Mouse (Mus musculus) embryo, embryonic 11 days (tissue): Measurements from ENCODE around the gene Mdm1.
"Not testable (repeated sequence)": the region's sequence is repeated elsewhere in the genome, so short reads cannot be mapped to it uniquely, and the experiment has no call there.

ENCODE experiments used
- DNase-seq: peaks from one replicate; pipeline ENCODE4 v3.0.0-alpha.2; 2015

Gene Mdm1

GRCm38 (mm10) chr10:118125236-118125635, 16.4 kb upstream of the Mdm1 start:
- no peak for DNase-seq

DNA sequence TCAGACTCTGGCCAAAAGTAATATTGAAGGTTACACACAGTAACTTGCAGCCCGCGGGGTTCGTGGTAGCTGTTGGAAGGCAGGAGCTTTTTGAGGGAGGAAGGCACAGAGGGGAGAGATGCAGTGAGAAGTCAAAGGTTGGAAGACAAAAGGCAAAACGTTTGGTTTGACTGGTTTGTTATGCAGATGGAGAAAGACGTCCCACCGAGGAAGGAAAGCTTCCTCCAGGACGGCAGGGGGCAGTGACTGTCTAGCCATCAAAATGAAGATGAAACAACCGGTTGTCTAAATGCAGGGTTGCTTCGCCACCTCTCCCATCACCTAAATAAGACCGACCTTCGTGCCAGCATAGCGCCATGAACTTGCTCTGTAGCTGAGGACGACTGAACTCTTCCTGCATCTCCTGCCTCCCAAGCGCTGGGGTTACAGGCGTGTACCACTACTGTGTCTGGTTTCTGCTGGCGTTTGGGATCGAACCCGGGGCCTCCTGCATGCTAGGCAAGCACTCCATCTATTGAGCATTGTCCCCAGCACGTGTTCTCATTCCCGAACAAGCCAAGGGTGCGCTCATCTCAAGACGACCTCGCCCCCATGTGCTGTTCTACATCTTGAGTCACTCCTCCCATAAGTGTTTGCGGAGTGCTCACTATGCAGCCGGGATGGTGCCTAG, 15.7 kb upstream of the Mdm1 start:
- DNase-seq = no peak

DNA sequence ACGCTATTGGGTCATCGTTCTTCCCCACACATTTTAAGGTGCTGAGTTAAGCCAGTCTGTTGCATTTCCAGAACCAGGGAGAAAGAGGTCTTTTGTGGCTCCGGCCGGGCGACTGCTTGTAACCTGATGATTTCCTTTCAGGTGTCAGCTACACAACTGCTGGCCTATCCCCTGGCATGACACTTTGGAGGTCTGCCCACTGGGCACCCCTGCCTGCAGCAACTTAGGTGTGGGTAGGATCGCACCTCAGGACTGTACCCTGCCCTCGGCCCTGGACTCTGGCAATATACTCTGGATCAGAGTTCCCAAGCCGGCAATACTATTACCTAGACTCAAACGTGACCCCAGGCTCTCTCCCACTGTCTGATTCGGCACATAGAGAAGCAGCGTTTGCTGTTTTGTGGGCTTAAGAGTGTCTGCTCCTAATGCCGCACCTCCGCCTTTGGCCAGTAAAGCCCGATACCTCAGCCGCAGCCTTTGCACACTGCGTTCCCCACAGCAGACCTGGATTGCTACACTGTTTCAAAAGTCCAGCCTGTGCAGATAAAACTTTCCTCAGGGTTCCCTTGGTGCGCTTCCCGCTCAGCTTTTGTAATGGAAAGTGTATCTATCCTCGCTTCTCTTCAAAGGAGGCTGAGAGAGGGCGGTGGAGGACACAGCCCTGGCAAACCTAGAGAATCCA, 12.5 kb upstream of the Mdm1 start:
- no peak for DNase-seq

- no peak for DNase-seq
Measured at GRCm38 (mm10) chr10:118130016-118130415, 11.6 kb upstream of the Mdm1 start.

GRCm38 (mm10) chr10:118132993-118133392, 8.6 kb upstream of the Mdm1 start:
- peak; percentile 42 for DNase-seq

DNA sequence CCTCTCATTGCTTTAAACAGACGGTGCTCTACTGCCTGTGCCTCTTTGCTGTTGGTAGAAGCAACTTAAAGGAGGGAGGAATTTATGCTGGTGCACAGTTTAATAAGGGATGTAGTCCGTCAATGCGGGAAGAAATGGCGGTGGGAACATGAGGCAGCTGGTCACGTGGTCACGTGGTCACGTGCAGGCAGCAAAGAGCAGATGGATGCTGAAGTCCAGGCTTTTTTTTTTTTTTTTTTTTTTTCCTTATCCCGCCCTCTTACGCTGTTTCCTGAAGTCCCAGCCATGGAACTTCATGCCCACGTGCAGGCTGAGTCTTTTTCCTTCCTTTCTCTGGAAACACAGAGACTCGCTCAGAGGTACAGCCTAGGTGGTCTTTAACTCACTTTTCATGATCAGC, 3.1 kb upstream of the Mdm1 start:
- no peak for DNase-seq

DNA sequence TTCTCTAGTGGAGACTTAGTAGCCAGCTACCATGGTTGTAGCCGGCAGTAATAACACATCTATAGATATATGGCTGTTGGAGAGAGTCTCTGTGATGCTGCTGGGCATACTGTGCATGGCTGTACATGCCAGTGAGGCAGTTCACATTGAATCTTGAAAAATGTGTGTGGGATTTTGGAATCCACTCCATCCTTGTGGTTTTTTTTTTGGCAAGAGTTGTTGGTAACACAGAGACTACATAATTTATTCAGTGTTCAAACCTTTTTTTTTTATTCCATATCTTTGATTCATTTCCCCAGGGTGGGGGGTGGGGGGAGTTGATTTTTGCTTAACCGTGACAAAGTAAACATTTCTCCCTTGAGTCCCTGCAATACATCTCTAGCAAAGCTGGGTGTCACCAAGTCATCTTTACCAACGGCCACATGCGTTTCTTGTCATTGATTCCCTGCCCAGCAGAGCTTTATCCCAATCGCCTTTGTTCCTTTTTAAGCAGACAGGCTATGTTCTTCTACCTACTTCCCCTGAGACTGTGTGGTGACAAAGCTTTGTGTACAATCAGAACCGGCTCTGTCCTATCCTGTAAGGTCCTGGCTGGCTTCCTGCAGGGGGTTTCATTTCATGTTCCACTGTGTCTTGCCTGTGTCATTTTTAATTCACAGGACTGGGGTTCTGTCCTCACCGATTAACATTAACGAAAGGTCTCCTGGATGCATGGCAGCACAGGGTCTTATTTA, 1.6 kb upstream of the Mdm1 start:
- DNase-seq = no peak

- no peak for DNase-seq
Measured at GRCm38 (mm10) chr10:118141884-118142801, 532 bp downstream of the Mdm1 start.

- no peak for DNase-seq
Measured at GRCm38 (mm10) chr10:118149381-118149780, 7.8 kb downstream of the Mdm1 start.

DNA sequence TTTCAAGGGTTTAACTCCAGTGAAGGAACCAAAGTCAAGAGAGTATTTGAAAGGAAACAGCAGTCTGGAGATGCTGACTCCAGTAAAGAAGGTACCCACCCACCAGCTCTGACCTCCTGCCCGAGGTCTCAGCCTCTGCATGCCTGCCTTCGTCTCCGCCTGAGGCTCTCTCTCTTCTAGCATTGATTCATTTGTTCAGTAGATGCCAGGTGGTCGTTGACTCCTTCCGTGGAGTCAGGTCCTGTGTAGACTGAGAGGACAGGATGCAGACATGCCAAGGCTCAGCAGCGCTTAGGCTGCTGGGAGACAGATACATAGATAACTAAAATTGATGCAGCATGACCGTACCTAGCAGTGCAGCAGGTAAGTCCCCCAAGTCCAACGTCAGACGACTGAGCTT, 9.3 kb downstream of the Mdm1 start:
- DNase-seq = no peak

DNA sequence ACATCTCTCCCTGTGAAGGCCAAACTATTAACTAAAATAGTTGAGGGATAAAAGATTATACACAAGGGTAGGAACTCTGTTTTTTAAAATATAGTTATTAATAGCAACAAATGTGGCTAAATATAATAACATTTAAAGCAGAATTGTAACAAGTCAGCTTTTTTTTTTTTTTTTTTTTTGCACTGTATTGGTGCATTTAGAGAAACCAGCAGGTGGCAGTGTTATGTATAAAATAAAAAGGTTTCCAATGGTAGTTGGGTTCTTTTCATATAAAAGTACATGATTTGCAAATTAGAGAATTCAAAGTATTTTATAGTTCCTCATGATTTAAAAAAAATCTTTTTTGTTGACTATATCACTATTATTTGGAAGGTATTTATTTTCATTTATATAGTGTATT, 14.3 kb downstream of the Mdm1 start:
- DNase-seq = peak; percentile 56

GRCm38 (mm10) chr10:118161131-118161530, 19.5 kb downstream of the Mdm1 start:
- DNase-seq = no peak

- peak; percentile 12 for DNase-seq
Measured at GRCm38 (mm10) chr10:118169212-118169611, 27.6 kb downstream of the Mdm1 start.

- no peak for DNase-seq
Measured at GRCm38 (mm10) chr10:118172416-118172815, 30.8 kb downstream of the Mdm1 start.

DNA sequence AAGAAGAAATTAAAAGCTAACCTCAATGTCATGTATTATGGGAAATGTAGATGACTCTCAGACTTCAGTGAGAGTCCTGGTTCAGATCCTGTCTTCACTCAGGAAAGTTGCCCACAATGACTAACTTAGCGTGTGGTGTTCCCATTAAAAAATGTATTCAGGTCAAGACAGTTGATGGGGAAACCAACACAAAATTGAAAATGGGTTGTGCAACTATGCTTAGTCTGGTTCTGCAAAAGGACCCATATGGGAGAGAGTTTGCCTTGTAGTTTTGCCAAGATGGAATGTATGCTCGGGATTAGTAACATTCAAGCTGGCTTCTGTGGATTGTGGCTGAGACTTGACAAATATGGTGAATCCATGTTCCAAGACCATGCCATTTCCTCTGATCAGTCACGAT, 31.3 kb downstream of the Mdm1 start:
- no peak for DNase-seq

GRCm38 (mm10) chr10:118175542-118175941, 33.9 kb downstream of the Mdm1 start:
- DNase-seq = not testable (repeated sequence)

DNA sequence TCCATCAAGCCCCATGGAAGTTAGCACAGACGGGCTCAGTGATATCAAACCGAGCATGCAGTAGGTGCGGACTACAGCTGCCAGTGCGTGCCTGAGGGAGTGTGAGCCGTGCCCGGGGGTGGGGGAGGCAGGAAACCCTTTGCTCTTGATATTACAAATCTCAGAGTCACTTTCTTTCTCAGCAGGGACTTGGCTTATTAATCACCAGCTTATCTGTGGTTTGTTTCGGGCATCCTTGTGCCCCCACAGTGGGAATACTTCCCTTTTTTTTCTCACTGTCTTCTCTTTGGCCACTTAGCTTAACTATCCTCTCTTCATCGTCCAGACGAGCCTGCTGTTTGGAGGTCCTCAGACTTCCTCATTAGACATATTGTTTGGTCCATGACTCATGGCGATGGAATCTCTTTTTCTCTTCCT, 37.1 kb downstream of the Mdm1 start:
- DNase-seq = no peak

DNA sequence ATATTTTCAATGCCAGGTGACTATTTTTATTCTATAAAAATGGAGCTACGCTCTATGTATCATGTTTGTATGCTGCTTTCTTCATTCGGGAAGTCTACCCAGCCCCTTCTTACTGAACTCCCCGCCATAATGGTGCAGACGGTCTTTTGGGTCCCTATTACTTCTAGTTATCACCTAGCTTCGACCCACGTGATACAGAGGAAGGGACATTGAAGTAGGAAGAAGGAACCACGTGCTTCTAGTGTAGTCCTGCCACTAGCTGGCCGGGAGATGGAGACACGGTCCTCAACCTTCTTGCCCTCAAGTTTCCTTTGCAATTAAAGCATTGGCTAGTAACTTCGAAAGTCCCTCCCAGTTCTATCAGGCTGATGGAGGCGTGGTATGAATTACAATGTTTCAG, 37.7 kb downstream of the Mdm1 start:
- DNase-seq = no peak

GRCm38 (mm10) chr10:118195150-118195549, 53.5 kb downstream of the Mdm1 start:
- DNase-seq = not testable (repeated sequence)

- no peak for DNase-seq
Measured at GRCm38 (mm10) chr10:118204642-118205041, 63.0 kb downstream of the Mdm1 start, which contains the start of gene Il22. Gene Il22 (plus strand): TSS chr10:118204942.

DNA sequence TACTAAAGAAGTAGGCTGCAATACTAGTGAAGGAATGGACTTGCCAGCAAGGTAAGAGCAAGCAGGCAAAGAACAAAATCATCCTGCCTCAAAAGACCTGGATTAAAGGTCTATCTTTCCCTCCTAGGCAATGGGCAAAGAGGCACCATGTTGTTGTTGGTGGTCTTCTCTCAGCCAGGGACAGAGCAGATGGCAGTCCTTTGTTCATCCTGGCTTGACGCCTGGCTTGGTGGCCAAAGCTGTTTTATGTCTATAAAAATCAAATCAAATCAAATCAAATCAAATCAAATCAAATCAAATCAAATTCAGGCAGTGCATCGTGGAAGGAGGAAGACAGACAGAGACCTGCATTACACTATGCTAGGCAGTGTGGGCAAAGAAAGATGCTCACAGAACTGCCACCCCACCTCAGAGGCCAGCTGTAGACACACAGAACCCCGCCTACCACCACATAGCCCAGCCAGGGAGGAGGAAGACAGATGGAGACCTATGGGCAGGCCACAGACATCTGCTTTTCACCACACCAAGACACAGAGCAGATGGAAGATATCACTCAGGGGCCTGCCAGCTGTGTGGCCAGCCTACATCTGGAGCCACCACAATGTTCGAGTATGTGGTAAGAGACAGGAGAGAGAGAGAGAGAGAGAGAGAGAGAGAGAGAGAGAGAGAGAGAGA, 74.2 kb downstream of the Mdm1 start:
- not testable (repeated sequence) for DNase-seq
